Mouse (Mus musculus) cerebral cortex, adult 2 months (tissue): ENCODE data around the gene Tenm4.

Experiments
- WGBS: fragments of 180-500 bp; shearing (Covaris S2); methylation state at CpG from one replicate; pipeline ENCODE4 v1.1.7; 2018; 5-methylcytosine and 5-hydroxymethylcytosine counted together

Gene Tenm4

GRCm38 (mm10) chr7:96484006-96484581 lies 313.0 kb downstream of the Tenm4 start:
- WGBS: 77% methylated on average over 1 of the region's 1 CpGs

- WGBS: 91% methylated on average over 6 of the region's 6 CpGs
Measured at GRCm38 (mm10) chr7:96489348-96490076, 318.5 kb downstream of the Tenm4 start.

- WGBS: 26% methylated on average over 2 of the region's 2 CpGs
Measured at GRCm38 (mm10) chr7:96491896-96492295, 320.9 kb downstream of the Tenm4 start.

- WGBS: 86% methylated on average over 7 of the region's 7 CpGs
Measured at GRCm38 (mm10) chr7:96492696-96493095, 321.6 kb downstream of the Tenm4 start.

- 67% methylated on average over 16 of the region's 16 CpGs for WGBS
Measured at GRCm38 (mm10) chr7:96494057-96494456, 323.0 kb downstream of the Tenm4 start.

GRCm38 (mm10) chr7:96500108-96500507 lies 329.1 kb downstream of the Tenm4 start:
- 54% methylated on average over 5 of the region's 5 CpGs for WGBS

GRCm38 (mm10) chr7:96500797-96501196 lies 329.8 kb downstream of the Tenm4 start:
- WGBS: 48% methylated on average over 4 of the region's 4 CpGs

- 61% methylated on average over 11 of the region's 11 CpGs for WGBS
Measured at GRCm38 (mm10) chr7:96502321-96502973, 331.4 kb downstream of the Tenm4 start.

- WGBS: 73% methylated on average over 6 of the region's 6 CpGs
Measured at GRCm38 (mm10) chr7:96505538-96505937, 334.5 kb downstream of the Tenm4 start.

- WGBS: 63% methylated on average over 8 of the region's 8 CpGs
Measured at GRCm38 (mm10) chr7:96507046-96507445, 336.0 kb downstream of the Tenm4 start.

- 90% methylated on average over 5 of the region's 5 CpGs for WGBS
Measured at GRCm38 (mm10) chr7:96510396-96510795, 339.4 kb downstream of the Tenm4 start.

GRCm38 (mm10) chr7:96511018-96511609 lies 340.1 kb downstream of the Tenm4 start:
- 83% methylated on average over 7 of the region's 7 CpGs for WGBS

GRCm38 (mm10) chr7:96511953-96512511 lies 341.0 kb downstream of the Tenm4 start:
- WGBS: 38% methylated on average over 14 of the region's 14 CpGs

- 3% methylated on average over 2 of the region's 2 CpGs for WGBS
Measured at GRCm38 (mm10) chr7:96519216-96519615, 348.2 kb downstream of the Tenm4 start.

GRCm38 (mm10) chr7:96521956-96522355 lies 350.9 kb downstream of the Tenm4 start:
- WGBS: 35% methylated on average over 7 of the region's 7 CpGs

GRCm38 (mm10) chr7:96523673-96524072 lies 352.6 kb downstream of the Tenm4 start:
- WGBS: 47% methylated on average over 2 of the region's 2 CpGs

GRCm38 (mm10) chr7:96524486-96525205 lies 353.6 kb downstream of the Tenm4 start:
- WGBS: 52% methylated on average over 8 of the region's 8 CpGs

GRCm38 (mm10) chr7:96525344-96525743 lies 354.3 kb downstream of the Tenm4 start:
- WGBS: 65% methylated on average over 1 of the region's 1 CpGs

- WGBS: 74% methylated on average over 10 of the region's 10 CpGs
Measured at GRCm38 (mm10) chr7:96530571-96531426, 359.8 kb downstream of the Tenm4 start.

GRCm38 (mm10) chr7:96531954-96532737 lies 361.1 kb downstream of the Tenm4 start:
- WGBS: 66% methylated on average over 5 of the region's 5 CpGs
